Mouse (Mus musculus): ENCODE results near the gene Fst. TPM values are rescaled to one million over a fixed set of nuclear protein-coding genes. Genes with fewer than 3 reads are reported as not detected.

The Fst gene
- polyA plus RNA-seq (2015; fragmentation: Nextera tagmentation; extraction: Ambion mirVana), result 4.3 and 10.8 TPM in 2 replicates

GRCm38 (mm10) chr13:114458886-114459700, at the start of gene Fst:
Gene Fst, minus strand, starts transcription at chr13:114458951.
- peak within 1 kb of the TSS; percentile 75 for H3K27ac ChIP-seq (ENCODE audit: low read length)

GRCm38 (mm10) chr13:114493826-114494225, 35.1 kb upstream of the Fst start:
- no peak for ATAC-seq
- Histone ChIP-seq H3K9ac (ENCODE audit: low read depth, low read length) (no peak overlapping the region), H3K9me3 (ENCODE audit: control insufficient read depth, low read length) (no peaks in the 10 kb centered on the region), H3K27me3 (replicated peaks; ENCODE audit: control insufficient read depth, insufficient read depth, low read length) (no peaks in the 10 kb centered on the region), H3K4me3 (ENCODE audit: low read length) (no peak overlapping the region), H3K4me1 (ENCODE audit: control insufficient read depth, insufficient read depth, low read length) (no peaks in the 10 kb centered on the region), H3K4me2 (ENCODE audit: low read depth, low read length) (no peak overlapping the region), H3K36me3 (ENCODE audit: control insufficient read depth, insufficient read depth, low read length) (no peaks in the 10 kb centered on the region), H3K27ac (ENCODE audit: low read length) (no peak overlapping the region)
- WGBS, result 44% methylated on average over 3 of the region's 3 CpGs

More at GRCm38 (mm10) chr13:114458886-114459700, at the start of gene Fst:
- Histone ChIP-seq H3K27me3 (replicated peaks; ENCODE audit: control insufficient read depth, insufficient read depth, low read length) (peaks cover 41% of the 10 kb centered on the region), H3K4me3 (ENCODE audit: low read length) (peak within 1 kb of the TSS; percentile 64), H3K9me3 (ENCODE audit: control insufficient read depth, low read length) (no peaks in the 10 kb centered on the region; the same call in 1 of the 2 replicates), H3K9ac (ENCODE audit: low read depth, low read length) (peak within 1 kb of the TSS; percentile 67), H3K4me2 (ENCODE audit: low read depth, low read length) (peak within 1 kb of the TSS; percentile 97), H3K4me1 (ENCODE audit: control insufficient read depth, insufficient read depth, low read length) (peaks cover 19% of the 10 kb centered on the region), H3K36me3 (ENCODE audit: control insufficient read depth, insufficient read depth, low read length) (no peaks in the 10 kb centered on the region)
- under 1% methylated on average over 67 of the region's 77 CpGs for WGBS
- ATAC-seq, result peak; percentile 64

- Histone ChIP-seq H3K27ac (ENCODE audit: low read length) (no peak overlapping the region), H3K9me3 (ENCODE audit: control insufficient read depth, low read length) (no peaks in the 10 kb centered on the region), H3K27me3 (replicated peaks; ENCODE audit: control insufficient read depth, insufficient read depth, low read length) (no peaks in the 10 kb centered on the region), H3K4me2 (ENCODE audit: low read depth, low read length) (no peak overlapping the region), H3K4me3 (ENCODE audit: low read length) (no peak overlapping the region), H3K36me3 (ENCODE audit: control insufficient read depth, insufficient read depth, low read length) (no peaks in the 10 kb centered on the region), H3K4me1 (ENCODE audit: control insufficient read depth, insufficient read depth, low read length) (no peaks in the 10 kb centered on the region), H3K9ac (ENCODE audit: low read depth, low read length) (no peak overlapping the region)
- ATAC-seq, result no peak
- 75% methylated on average over 7 of the region's 7 CpGs for WGBS
Measured at GRCm38 (mm10) chr13:114488178-114488577, 29.4 kb upstream of the Fst start.

- H3K36me3 ChIP-seq (ENCODE audit: control insufficient read depth, insufficient read depth, low read length), result no peaks in the 10 kb centered on the region
- no peaks in the 10 kb centered on the region for H3K9me3 ChIP-seq (ENCODE audit: control insufficient read depth, low read length)
- H3K4me2 ChIP-seq (ENCODE audit: low read depth, low read length), result no peak overlapping the region
- no peaks in the 10 kb centered on the region for H3K27me3 ChIP-seq (replicated peaks; ENCODE audit: control insufficient read depth, insufficient read depth, low read length)
- no peak overlapping the region for H3K9ac ChIP-seq (ENCODE audit: low read depth, low read length)
- H3K4me1 ChIP-seq (ENCODE audit: control insufficient read depth, insufficient read depth, low read length), result no peaks in the 10 kb centered on the region
- no peak overlapping the region for H3K4me3 ChIP-seq (ENCODE audit: low read length)
- ATAC-seq, result no peak
- H3K27ac ChIP-seq (ENCODE audit: low read length), result no peak overlapping the region
- WGBS, result 97% methylated on average over 4 of the region's 4 CpGs
Measured at GRCm38 (mm10) chr13:114478329-114478728, 19.6 kb upstream of the Fst start.

GRCm38 (mm10) chr13:114469945-114470344, 11.2 kb upstream of the Fst start:
- 64% methylated on average over 3 of the region's 3 CpGs for WGBS
- H3K27ac ChIP-seq (ENCODE audit: low read length), result peak overlapping the region; percentile 41; the same call in 1 of the 2 replicates
- H3K4me2 ChIP-seq (ENCODE audit: low read depth, low read length), result no peak overlapping the region
- H3K27me3 ChIP-seq (replicated peaks; ENCODE audit: control insufficient read depth, insufficient read depth, low read length), result no peaks in the 10 kb centered on the region
- no peak overlapping the region for H3K9ac ChIP-seq (ENCODE audit: low read depth, low read length)
- peak; percentile 96 for ATAC-seq
- no peaks in the 10 kb centered on the region for H3K9me3 ChIP-seq (ENCODE audit: control insufficient read depth, low read length)
- H3K4me3 ChIP-seq (ENCODE audit: low read length), result no peak overlapping the region
- H3K4me1 ChIP-seq (ENCODE audit: control insufficient read depth, insufficient read depth, low read length), result 0 out of 2 replicates have a peak, but pooled peaks cover 3% of the 10 kb centered on the region
- no peaks in the 10 kb centered on the region for H3K36me3 ChIP-seq (ENCODE audit: control insufficient read depth, insufficient read depth, low read length)

- 89% methylated on average over 6 of the region's 6 CpGs for WGBS
- no peaks in the 10 kb centered on the region; the same call in 1 of the 2 replicates for H3K9me3 ChIP-seq (ENCODE audit: control insufficient read depth, low read length)
- H3K27ac ChIP-seq (ENCODE audit: low read length), result no peak overlapping the region
- no peak overlapping the region for H3K9ac ChIP-seq (ENCODE audit: low read depth, low read length)
- no peak overlapping the region for H3K4me3 ChIP-seq (ENCODE audit: low read length)
- ATAC-seq, result no peak
- H3K4me1 ChIP-seq (ENCODE audit: control insufficient read depth, insufficient read depth, low read length), result 0 out of 2 replicates have a peak, but pooled peaks cover 3% of the 10 kb centered on the region
- H3K27me3 ChIP-seq (replicated peaks; ENCODE audit: control insufficient read depth, insufficient read depth, low read length), result no peaks in the 10 kb centered on the region
- H3K36me3 ChIP-seq (ENCODE audit: control insufficient read depth, insufficient read depth, low read length), result no peaks in the 10 kb centered on the region
- no peak overlapping the region for H3K4me2 ChIP-seq (ENCODE audit: low read depth, low read length)
Measured at GRCm38 (mm10) chr13:114466269-114466919, 7.6 kb upstream of the Fst start.

GRCm38 (mm10) chr13:114465387-114465786, 6.6 kb upstream of the Fst start:
- no peak overlapping the region for H3K4me3 ChIP-seq (ENCODE audit: low read length)
- WGBS, result 75% methylated on average over 1 of the region's 1 CpGs

GRCm38 (mm10) chr13:114464824-114465223, 6.1 kb upstream of the Fst start:
- peaks cover 3% of the 10 kb centered on the region for H3K4me1 ChIP-seq (ENCODE audit: control insufficient read depth, insufficient read depth, low read length)
- H3K36me3 ChIP-seq (ENCODE audit: control insufficient read depth, insufficient read depth, low read length), result no peaks in the 10 kb centered on the region
- ATAC-seq, result no peak
- 76% methylated on average over 3 of the region's 3 CpGs for WGBS
- no peak overlapping the region for H3K9ac ChIP-seq (ENCODE audit: low read depth, low read length)
- no peak overlapping the region for H3K4me3 ChIP-seq (ENCODE audit: low read length)
- no peaks in the 10 kb centered on the region; the same call in 1 of the 2 replicates for H3K9me3 ChIP-seq (ENCODE audit: control insufficient read depth, low read length)
- no peak overlapping the region for H3K27ac ChIP-seq (ENCODE audit: low read length)
- peaks cover 8% of the 10 kb centered on the region for H3K27me3 ChIP-seq (replicated peaks; ENCODE audit: control insufficient read depth, insufficient read depth, low read length)
- no peak overlapping the region for H3K4me2 ChIP-seq (ENCODE audit: low read depth, low read length)

More at GRCm38 (mm10) chr13:114465387-114465786, 6.6 kb upstream of the Fst start:
- H3K27me3 ChIP-seq (replicated peaks; ENCODE audit: control insufficient read depth, insufficient read depth, low read length), result peaks cover 3% of the 10 kb centered on the region; the same call in 1 of the 2 replicates
- H3K36me3 ChIP-seq (ENCODE audit: control insufficient read depth, insufficient read depth, low read length), result no peaks in the 10 kb centered on the region
- H3K9me3 ChIP-seq (ENCODE audit: control insufficient read depth, low read length), result no peaks in the 10 kb centered on the region; the same call in 1 of the 2 replicates
- no peak overlapping the region for H3K4me2 ChIP-seq (ENCODE audit: low read depth, low read length)
- ATAC-seq, result no peak
- no peak overlapping the region for H3K27ac ChIP-seq (ENCODE audit: low read length)
- no peak overlapping the region for H3K9ac ChIP-seq (ENCODE audit: low read depth, low read length)
- H3K4me1 ChIP-seq (ENCODE audit: control insufficient read depth, insufficient read depth, low read length), result peaks cover 3% of the 10 kb centered on the region; the same call in 1 of the 2 replicates
